Mouse (Mus musculus) embryonic facial prominence, embryonic 15.5 days (tissue): ENCODE results near the gene Gm5129. TPM values are rescaled to one million over a fixed set of nuclear protein-coding genes. Genes with fewer than 3 reads are reported as not detected.
A peak's percentile ranks its signal among the peaks of the same experiment; 100 is the strongest.
"Not testable (repeated sequence)": the region's sequence is repeated elsewhere in the genome, so short reads cannot be mapped to it uniquely, and the experiment has no call there.

Experiments used
- ATAC-seq: fragments of 200-750 bp; cut with Nextera tagmentation; 2 replicates; pipeline ENCODE4 v1.8.0; 2017; ENCODE audit warnings: low read depth, moderate TSS enrichment; ENCODE audit not compliant: insufficient number of reproducible peaks, low FRiP score, low TSS enrichment
- H3K27ac ChIP-seq: fragments of 300-500 bp; sonication (generic); replicated peaks from 2 replicates; pipeline ENCODE4 v1.5.1; 2015; ENCODE audit warnings: mild to moderate bottlenecking, inconsistent platforms
- H3K27me3 ChIP-seq: fragments of 300-500 bp; sonication (generic); 2 replicates; pipeline ENCODE4 v1.6.1; 2015; ENCODE audit warnings: inconsistent platforms
- H3K36me3 ChIP-seq: fragments of 300-500 bp; sonication (generic); 2 replicates; pipeline ENCODE4 v1.6.1; 2015; ENCODE audit warnings: mild to moderate bottlenecking, inconsistent platforms
- H3K4me1 ChIP-seq: fragments of 300-500 bp; sonication (generic); 2 replicates; pipeline ENCODE4 v1.6.1; 2015; ENCODE audit warnings: inconsistent platforms
- H3K4me2 ChIP-seq: fragments of 300-500 bp; sonication (generic); replicated peaks from 2 replicates; pipeline ENCODE4 v1.6.1; 2015; ENCODE audit warnings: mild to moderate bottlenecking, inconsistent platforms
- H3K4me3 ChIP-seq: fragments of 300-500 bp; sonication (generic); replicated peaks from 2 replicates; pipeline ENCODE4 v1.5.1; 2015; ENCODE audit warnings: mild to moderate bottlenecking, inconsistent platforms
- H3K9ac ChIP-seq: fragments of 300-500 bp; sonication (generic); 2 replicates; pipeline ENCODE4 v1.6.1; 2015; ENCODE audit warnings: inconsistent platforms
- H3K9me3 ChIP-seq: fragments of 300-500 bp; sonication (generic); replicated peaks from 2 replicates; pipeline ENCODE4 v1.6.1; 2016; ENCODE audit warnings: inconsistent platforms
- WGBS: fragments of 180-500 bp; shearing (Covaris S2); methylation state at CpG from one replicate; pipeline ENCODE4 v1.1.7; 2015; 5-methylcytosine and 5-hydroxymethylcytosine counted together
- polyA plus RNA-seq: library from polyadenylated mRNA; unstranded; fragments of >200 nt; fragmentation: Nextera tagmentation; extraction: Ambion mirVana; gene quantifications from 2 replicates; pipeline ENCODE4 v1.2.1, GENCODE M21; 2015

Gm5129 gene
- not detected in 2 replicates for polyA plus RNA-seq

- Histone ChIP-seq H3K9ac (peak within 1 kb of the TSS; percentile 76), H3K4me1 (peaks cover 20% of the 10 kb centered on the region), H3K36me3 (no peaks in the 10 kb centered on the region), H3K27ac (peak within 1 kb of the TSS; percentile 94), H3K4me2 (peak within 1 kb of the TSS; percentile 51), H3K27me3 (no peaks in the 10 kb centered on the region), H3K4me3 (peak within 1 kb of the TSS; percentile 65), H3K9me3 (no peaks in the 10 kb centered on the region)
- 0% methylated on average over 46 of the region's 46 CpGs for WGBS
- peak; percentile 93 for ATAC-seq
These were observed at the start of gene Gm5129, which contains the start of gene Dnajb6 for GRCm38 (mm10) chr5:29735557-29736061. Gene Gm5129 (minus strand): TSS chr5:29735936. Gene Dnajb6 (plus strand): TSS chr5:29735688.

- H3K9ac ChIP-seq, H3K27me3 ChIP-seq, H3K4me2 ChIP-seq, H3K4me1 ChIP-seq, H3K27ac ChIP-seq, H3K9me3 ChIP-seq, H3K4me3 ChIP-seq, ATAC-seq: not testable (repeated sequence)
- H3K36me3 ChIP-seq = peaks cover 16% of the 10 kb centered on the region
- 89% methylated on average over 9 of the region's 13 CpGs for WGBS
These were observed 49.2 kb upstream of the Gm5129 start for GRCm38 (mm10) chr5:29784906-29785305.

- Histone ChIP-seq H3K4me2 (no peak overlapping the region), H3K9ac (no peak overlapping the region), H3K4me3 (no peak overlapping the region), H3K27ac (no peak overlapping the region), H3K36me3 (peaks cover 30% of the 10 kb centered on the region), H3K4me1 (no peaks in the 10 kb centered on the region), H3K27me3 (no peaks in the 10 kb centered on the region), H3K9me3 (no peaks in the 10 kb centered on the region)
- WGBS = 89% methylated on average over 3 of the region's 3 CpGs
- no peak for ATAC-seq
These were observed 46.5 kb upstream of the Gm5129 start for GRCm38 (mm10) chr5:29782261-29782660.

GRCm38 (mm10) chr5:29779733-29780132 is 44.0 kb upstream of the Gm5129 start:
- H3K36me3 ChIP-seq = peaks cover 33% of the 10 kb centered on the region
- H3K27me3 ChIP-seq, ATAC-seq: not testable (repeated sequence)

GRCm38 (mm10) chr5:29778029-29778428 is 42.3 kb upstream of the Gm5129 start:
- H3K4me3 ChIP-seq = no peak overlapping the region
- no peaks in the 10 kb centered on the region for H3K4me1 ChIP-seq
- H3K9ac ChIP-seq = no peak overlapping the region
- no peak overlapping the region for H3K4me2 ChIP-seq
- no peak for ATAC-seq
- 92% methylated on average over 6 of the region's 6 CpGs for WGBS
- H3K27ac ChIP-seq = no peak overlapping the region
- H3K36me3 ChIP-seq = peaks cover 33% of the 10 kb centered on the region
- H3K9me3 ChIP-seq = no peaks in the 10 kb centered on the region
- H3K27me3 ChIP-seq = no peaks in the 10 kb centered on the region

More at GRCm38 (mm10) chr5:29779733-29780132, 44.0 kb upstream of the Gm5129 start:
- H3K27ac ChIP-seq, H3K4me1 ChIP-seq, H3K9me3 ChIP-seq, H3K9ac ChIP-seq, H3K4me2 ChIP-seq, H3K4me3 ChIP-seq: not testable (repeated sequence)
- WGBS = 89% methylated on average over 9 of the region's 9 CpGs

- H3K4me1 ChIP-seq = no peaks in the 10 kb centered on the region
- H3K4me3 ChIP-seq = no peak overlapping the region
- peaks cover 31% of the 10 kb centered on the region for H3K36me3 ChIP-seq
- H3K4me2 ChIP-seq = no peak overlapping the region
- no peak for ATAC-seq
- no peaks in the 10 kb centered on the region for H3K9me3 ChIP-seq
- no peak overlapping the region for H3K27ac ChIP-seq
- 78% methylated on average over 5 of the region's 5 CpGs for WGBS
- no peaks in the 10 kb centered on the region for H3K27me3 ChIP-seq
- no peak overlapping the region for H3K9ac ChIP-seq
These were observed 39.7 kb upstream of the Gm5129 start for GRCm38 (mm10) chr5:29775437-29775836.

- 85% methylated on average over 13 of the region's 13 CpGs for WGBS
- Histone ChIP-seq H3K4me2 (no peak overlapping the region), H3K4me3 (no peak overlapping the region), H3K4me1 (no peaks in the 10 kb centered on the region), H3K27ac (no peak overlapping the region), H3K9ac (no peak overlapping the region), H3K9me3 (no peaks in the 10 kb centered on the region), H3K27me3 (no peaks in the 10 kb centered on the region), H3K36me3 (peaks cover 29% of the 10 kb centered on the region)
- no peak for ATAC-seq
These were observed 37.9 kb upstream of the Gm5129 start for GRCm38 (mm10) chr5:29773460-29774150.

GRCm38 (mm10) chr5:29772651-29773330 is 37.1 kb upstream of the Gm5129 start:
- H3K9ac ChIP-seq = no peak overlapping the region
- no peak overlapping the region for H3K27ac ChIP-seq
- H3K27me3 ChIP-seq = no peaks in the 10 kb centered on the region
- no peak overlapping the region for H3K4me2 ChIP-seq
- 75% methylated on average over 4 of the region's 4 CpGs for WGBS
- no peaks in the 10 kb centered on the region for H3K4me1 ChIP-seq
- H3K36me3 ChIP-seq = peaks cover 30% of the 10 kb centered on the region
- H3K4me3 ChIP-seq = no peak overlapping the region
- ATAC-seq = no peak
- no peaks in the 10 kb centered on the region for H3K9me3 ChIP-seq

- whole genome bisulfite sequencing = 88% methylated on average over 2 of the region's 2 CpGs
- ATAC-seq = no peak
- Histone ChIP-seq H3K36me3 (peaks cover 34% of the 10 kb centered on the region), H3K4me2 (no peak overlapping the region), H3K4me1 (no peaks in the 10 kb centered on the region), H3K9me3 (no peaks in the 10 kb centered on the region), H3K4me3 (no peak overlapping the region), H3K27me3 (no peaks in the 10 kb centered on the region), H3K27ac (no peak overlapping the region), H3K9ac (no peak overlapping the region)
These were observed 36.3 kb upstream of the Gm5129 start for GRCm38 (mm10) chr5:29772038-29772437.

- Histone ChIP-seq H3K4me1 (no peaks in the 10 kb centered on the region), H3K27ac (no peak overlapping the region), H3K27me3 (no peaks in the 10 kb centered on the region), H3K4me3 (no peak overlapping the region), H3K9ac (no peak overlapping the region), H3K4me2 (no peak overlapping the region), H3K36me3 (peaks cover 33% of the 10 kb centered on the region), H3K9me3 (no peaks in the 10 kb centered on the region)
- ATAC-seq = no peak
- 90% methylated on average over 1 of the region's 1 CpGs for WGBS
These were observed 35.2 kb upstream of the Gm5129 start for GRCm38 (mm10) chr5:29770935-29771334.

- no peak for ATAC-seq
- no peak overlapping the region for H3K27ac ChIP-seq
- H3K9ac ChIP-seq = no peak overlapping the region
- no peak overlapping the region for H3K4me3 ChIP-seq
- peaks cover 36% of the 10 kb centered on the region for H3K36me3 ChIP-seq
- H3K4me2 ChIP-seq = no peak overlapping the region
- no peaks in the 10 kb centered on the region for H3K9me3 ChIP-seq
- WGBS = 87% methylated on average over 5 of the region's 5 CpGs
- H3K27me3 ChIP-seq = no peaks in the 10 kb centered on the region
- no peaks in the 10 kb centered on the region for H3K4me1 ChIP-seq
These were observed 23.6 kb upstream of the Gm5129 start for GRCm38 (mm10) chr5:29759318-29759717.
